In genomic region chrX:20921366-20921765, GRCm38 (mm10) we compare ENCODE assay signal across 8 mouse cellular contexts. TPM values are rescaled to one million over a fixed set of nuclear protein-coding genes. Genes with fewer than 3 reads are reported as not detected.
DNase-seq lines count a peak whose midpoint lies in the region; ATAC-seq and TF ChIP-seq lines count a peak whose summit lies in the region.

No protein-coding gene starts in this region.

- WGBS in kidney, embryonic 16.5 days: 45% methylated on average over 5 of the region's 5 CpGs
- 43% methylated on average over 5 of the region's 5 CpGs for WGBS in embryonic facial prominence, embryonic 14.5 days
- 41% methylated on average over 5 of the region's 5 CpGs for WGBS in hindbrain, embryonic 16.5 days
- 45% methylated on average over 5 of the region's 5 CpGs for WGBS in midbrain, postnatal 0 days

- no peaks in the 10 kb centered on the region for H3K9me3 ChIP-seq in kidney, embryonic 16.5 days (ENCODE audit: low read length)
- no peaks in the 10 kb centered on the region for H3K9me3 ChIP-seq in embryonic facial prominence, embryonic 14.5 days (ENCODE audit: control insufficient read depth, low read length)
- H3K9me3 ChIP-seq in hindbrain, embryonic 16.5 days (ENCODE audit: control insufficient read depth, low read length): no peaks in the 10 kb centered on the region; the same call in 1 of the 2 replicates
- no peaks in the 10 kb centered on the region for H3K9me3 ChIP-seq in midbrain, postnatal 0 days (ENCODE audit: low read length)

- 0 out of 2 replicates have a peak, but pooled peaks cover 2% of the 10 kb centered on the region for H3K4me1 ChIP-seq in kidney, embryonic 16.5 days (ENCODE audit: insufficient read depth, low read length)
- no peaks in the 10 kb centered on the region for H3K4me1 ChIP-seq in embryonic facial prominence, embryonic 14.5 days (ENCODE audit: control insufficient read depth, insufficient read depth, low read length)
- no peaks in the 10 kb centered on the region for H3K4me1 ChIP-seq in hindbrain, embryonic 16.5 days (ENCODE audit: control insufficient read depth, insufficient read depth, low read depth, low read length)
- peaks cover 3% of the 10 kb centered on the region; the same call in 1 of the 2 replicates for H3K4me1 ChIP-seq in midbrain, postnatal 0 days (ENCODE audit: insufficient read depth, low read length)

- peak overlapping the region; percentile 45; the same call in 1 of the 2 replicates for H3K4me3 ChIP-seq in kidney, embryonic 16.5 days (ENCODE audit: low read length)
- peak overlapping the region; percentile 40; the same call in 1 of the 2 replicates for H3K4me3 ChIP-seq in embryonic facial prominence, embryonic 14.5 days (ENCODE audit: low read depth, low read length)
- peak overlapping the region; percentile 63 for H3K4me3 ChIP-seq in hindbrain, embryonic 16.5 days (ENCODE audit: low read length)
- H3K4me3 ChIP-seq in midbrain, postnatal 0 days (ENCODE audit: low read depth, low read length): peak overlapping the region; percentile 56

- H3K27ac ChIP-seq in kidney, embryonic 16.5 days (ENCODE audit: low read length): no peak overlapping the region
- no peak overlapping the region for H3K27ac ChIP-seq in embryonic facial prominence, embryonic 14.5 days (replicated peaks; ENCODE audit: low read depth, low read length)
- H3K27ac ChIP-seq in hindbrain, embryonic 16.5 days (ENCODE audit: low read depth, low read length): peak overlapping the region; percentile 64; the same call in 1 of the 2 replicates
- H3K27ac ChIP-seq in midbrain, postnatal 0 days (ENCODE audit: low read depth, low read length): no peak overlapping the region

- peaks cover 5% of the 10 kb centered on the region; the same call in 1 of the 2 replicates for H3K27me3 ChIP-seq in kidney, embryonic 16.5 days (ENCODE audit: insufficient read depth, low read length)
- H3K27me3 ChIP-seq in embryonic facial prominence, embryonic 14.5 days (replicated peaks; ENCODE audit: control insufficient read depth, insufficient read depth, low read length): 0 out of 2 replicates have a peak, but pooled peaks cover 2% of the 10 kb centered on the region
- H3K27me3 ChIP-seq in hindbrain, embryonic 16.5 days (replicated peaks; ENCODE audit: control insufficient read depth, insufficient read depth, low read length): no peaks in the 10 kb centered on the region
- H3K27me3 ChIP-seq in midbrain, postnatal 0 days (ENCODE audit: insufficient read depth, low read length): no peaks in the 10 kb centered on the region

- H3K36me3 ChIP-seq in kidney, embryonic 16.5 days (ENCODE audit: insufficient read depth, low read length): no peaks in the 10 kb centered on the region
- no peaks in the 10 kb centered on the region for H3K36me3 ChIP-seq in embryonic facial prominence, embryonic 14.5 days (ENCODE audit: control insufficient read depth, insufficient read depth, low read length)
- no peaks in the 10 kb centered on the region; the same call in 1 of the 2 replicates for H3K36me3 ChIP-seq in hindbrain, embryonic 16.5 days (ENCODE audit: control insufficient read depth, insufficient read depth, low read length)
- no peaks in the 10 kb centered on the region for H3K36me3 ChIP-seq in midbrain, postnatal 0 days (ENCODE audit: insufficient read depth, low read length)

- peak overlapping the region; percentile 61 for H3K4me2 ChIP-seq in kidney, embryonic 16.5 days (replicated peaks; ENCODE audit: low read depth, low read length)
- peak overlapping the region; percentile 76; the same call in 1 of the 2 replicates for H3K4me2 ChIP-seq in embryonic facial prominence, embryonic 14.5 days (ENCODE audit: low read depth, low read length)
- peak overlapping the region; percentile 51 for H3K4me2 ChIP-seq in hindbrain, embryonic 16.5 days (ENCODE audit: low read length)
- H3K4me2 ChIP-seq in midbrain, postnatal 0 days (ENCODE audit: low read depth, low read length, poor library complexity, severe bottlenecking): peak overlapping the region; percentile 56; the same call in 1 of the 2 replicates

- H3K9ac ChIP-seq in kidney, embryonic 16.5 days (replicated peaks; ENCODE audit: low read length): no peak overlapping the region
- H3K9ac ChIP-seq in embryonic facial prominence, embryonic 14.5 days (ENCODE audit: low read depth, low read length): no peak overlapping the region
- no peak overlapping the region; the same call in 1 of the 2 replicates for H3K9ac ChIP-seq in hindbrain, embryonic 16.5 days (ENCODE audit: low read depth, low read length)
- H3K9ac ChIP-seq in midbrain, postnatal 0 days (replicated peaks; ENCODE audit: low read length, poor library complexity, severe bottlenecking): no peak overlapping the region

- TF ChIP-seq CTCF in midbrain, postnatal 0 days (IDR thresholded peaks at IDR 0.05): no peak

- ATAC-seq in kidney, embryonic 16.5 days (ENCODE audit: low FRiP score, low TSS enrichment): no peak
- ATAC-seq in embryonic facial prominence, embryonic 14.5 days (ENCODE audit: low read depth): no peak
- ATAC-seq in hindbrain, embryonic 16.5 days: peak; percentile 7
- ATAC-seq in midbrain, postnatal 0 days (ENCODE audit: low FRiP score): peak; percentile 17; the same call in 1 of the 2 replicates

- DNase-seq in kidney, adult 8-10 months: no peak
- no peak for DNase-seq in embryonic facial prominence, embryonic 14.5 days (ENCODE audit: low spot score)
- no peak for DNase-seq in midbrain, postnatal 0 days (ENCODE audit: low spot score)
- DNase-seq in adipocyte (ENCODE audit: low spot score): no peak
- no peak for DNase-seq in kidney, adult 11 months
- DNase-seq in layer of hippocampus, postnatal 10 days (ENCODE audit: low spot score in 2 of 2): no peak

RNA-seq across cellular contexts. Expression of gene Syn1, which starts 0.6 kb away (rescaled TPM):
- polyA plus RNA-seq in kidney, embryonic 16.5 days (2015; fragmentation: Nextera tagmentation; extraction: Ambion mirVana): 0.27 and 0.51 TPM in 2 replicates
- polyA plus RNA-seq in embryonic facial prominence, embryonic 14.5 days (2014; fragmentation: Nextera tagmentation; extraction: Ambion mirVana): 4.5 and 5.2 TPM in 2 replicates
- polyA plus RNA-seq in hindbrain, embryonic 16.5 days (2015; fragmentation: Nextera tagmentation; extraction: Ambion mirVana): 76.9 and 100 TPM in 2 replicates
- 60.9 and 70.8 TPM in 2 replicates for total RNA-seq in midbrain, postnatal 0 days (2014; rRNA removed)
- polyA plus RNA-seq in midbrain, postnatal 0 days (2015; fragmentation: Nextera tagmentation; extraction: Ambion mirVana): 113 and 115 TPM in 2 replicates
- 100 to 1,000 TPM; 407 to 465 TPM for total RNA-seq in layer of hippocampus, postnatal 10 days (2021)

RNA-seq across cellular contexts. Expression of gene Cfp, which starts 10.0 kb away (rescaled TPM):
- 6.7 and 8.2 TPM in 2 replicates for polyA plus RNA-seq in kidney, embryonic 16.5 days (2015; fragmentation: Nextera tagmentation; extraction: Ambion mirVana)
- polyA plus RNA-seq in embryonic facial prominence, embryonic 14.5 days (2014; fragmentation: Nextera tagmentation; extraction: Ambion mirVana): 7.5 TPM in 2 replicates
- 4.0 and 5.6 TPM in 2 replicates for polyA plus RNA-seq in hindbrain, embryonic 16.5 days (2015; fragmentation: Nextera tagmentation; extraction: Ambion mirVana)
- total RNA-seq in midbrain, postnatal 0 days (2014; rRNA removed): 7.7 and 8.4 TPM in 2 replicates
- polyA plus RNA-seq in midbrain, postnatal 0 days (2015; fragmentation: Nextera tagmentation; extraction: Ambion mirVana): 3.1 and 3.2 TPM in 2 replicates
- 10 to 100 TPM; 11.5 to 12.0 TPM for total RNA-seq in layer of hippocampus, postnatal 10 days (2021)

RNA-seq across cellular contexts. Expression of gene Elk1, which starts 29.0 kb away (rescaled TPM):
- polyA plus RNA-seq in kidney, embryonic 16.5 days (2015; fragmentation: Nextera tagmentation; extraction: Ambion mirVana): 13.6 and 17.1 TPM in 2 replicates
- polyA plus RNA-seq in embryonic facial prominence, embryonic 14.5 days (2014; fragmentation: Nextera tagmentation; extraction: Ambion mirVana): 6.5 and 7.8 TPM in 2 replicates
- polyA plus RNA-seq in hindbrain, embryonic 16.5 days (2015; fragmentation: Nextera tagmentation; extraction: Ambion mirVana): 15.9 and 18.2 TPM in 2 replicates
- 31.7 and 38.4 TPM in 2 replicates for total RNA-seq in midbrain, postnatal 0 days (2014; rRNA removed)
- polyA plus RNA-seq in midbrain, postnatal 0 days (2015; fragmentation: Nextera tagmentation; extraction: Ambion mirVana): 15.4 and 16.7 TPM in 2 replicates
- 10 to 100 TPM; 34.6 to 35.7 TPM for total RNA-seq in layer of hippocampus, postnatal 10 days (2021)

RNA-seq across cellular contexts. Expression of gene Uxt, which starts 40.5 kb away (rescaled TPM):
- polyA plus RNA-seq in kidney, embryonic 16.5 days (2015; fragmentation: Nextera tagmentation; extraction: Ambion mirVana): 58.0 and 58.7 TPM in 2 replicates
- polyA plus RNA-seq in embryonic facial prominence, embryonic 14.5 days (2014; fragmentation: Nextera tagmentation; extraction: Ambion mirVana): 45.9 and 47.6 TPM in 2 replicates
- polyA plus RNA-seq in hindbrain, embryonic 16.5 days (2015; fragmentation: Nextera tagmentation; extraction: Ambion mirVana): 25.3 and 26.7 TPM in 2 replicates
- total RNA-seq in midbrain, postnatal 0 days (2014; rRNA removed): 11.8 and 14.1 TPM in 2 replicates
- polyA plus RNA-seq in midbrain, postnatal 0 days (2015; fragmentation: Nextera tagmentation; extraction: Ambion mirVana): 22.4 and 22.7 TPM in 2 replicates
- 10 to 100 TPM; 11.7 to 13.4 TPM for total RNA-seq in layer of hippocampus, postnatal 10 days (2021)

RNA-seq across cellular contexts. Expression of gene Timp1, which starts 51.4 kb away (rescaled TPM):
- 19.3 and 21.1 TPM in 2 replicates for polyA plus RNA-seq in kidney, embryonic 16.5 days (2015; fragmentation: Nextera tagmentation; extraction: Ambion mirVana)
- polyA plus RNA-seq in embryonic facial prominence, embryonic 14.5 days (2014; fragmentation: Nextera tagmentation; extraction: Ambion mirVana): 60.4 and 62.8 TPM in 2 replicates
- polyA plus RNA-seq in hindbrain, embryonic 16.5 days (2015; fragmentation: Nextera tagmentation; extraction: Ambion mirVana): 3.1 and 6.0 TPM in 2 replicates
- 3.8 and 9.3 TPM in 2 replicates for total RNA-seq in midbrain, postnatal 0 days (2014; rRNA removed)
- polyA plus RNA-seq in midbrain, postnatal 0 days (2015; fragmentation: Nextera tagmentation; extraction: Ambion mirVana): 3.2 and 4.1 TPM in 2 replicates
- 1 to 10 TPM in 1 of 2 experiments, under 1 TPM in 1; 0.56 to 1.1 TPM for total RNA-seq in layer of hippocampus, postnatal 10 days (2021)

Comparison
In these comparisons a context has a peak if more than half of its experiments do, and no peak if none do; other contexts are left out.
1. ATAC-seq: peak in hindbrain, embryonic 16.5 days (single experiment) and midbrain, postnatal 0 days (single experiment); none in kidney, embryonic 16.5 days (single experiment) and embryonic facial prominence, embryonic 14.5 days (single experiment).
2. RNA of gene Syn1, which starts 0.6 kb away (polyA plus RNA-seq): 113 to 115 TPM in midbrain, postnatal 0 days and 76.9 to 100 TPM in hindbrain, embryonic 16.5 days; 4.5 to 5.2 TPM in embryonic facial prominence, embryonic 14.5 days and 0.27 to 0.51 TPM in kidney, embryonic 16.5 days; every median in the first group is over 10 times any median in the second.
3. Peak in every context shown above with its lines, with median percentiles within 50 percentile points of each other: H3K4me2 ChIP-seq and H3K4me3 ChIP-seq.